Mouse (Mus musculus): ENCODE data around the gene Soga3. TPM values are rescaled to one million over a fixed set of nuclear protein-coding genes. Genes with fewer than 3 reads are reported as not detected.

Gene Soga3
- polyA plus RNA-seq, 1 experiment from 2014 or later: 0.64 TPM

DNA sequence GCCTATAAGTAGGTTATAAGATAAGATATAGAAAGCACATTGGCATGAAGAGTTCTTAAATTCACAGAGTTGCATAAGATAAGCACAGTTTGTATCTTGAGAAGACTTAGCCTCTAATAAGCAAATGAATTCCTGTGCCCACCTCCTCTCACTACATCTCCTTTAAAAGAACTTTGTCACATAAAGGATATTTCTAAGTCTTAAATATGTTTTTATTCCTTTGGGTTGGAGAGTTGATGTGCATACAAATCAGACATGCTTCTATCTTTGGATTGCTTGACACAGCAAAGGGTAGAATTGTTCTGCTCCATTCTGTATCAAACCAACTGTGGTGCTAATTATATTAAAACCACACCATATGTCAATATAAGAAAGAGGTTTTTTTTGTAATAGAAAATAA is 50.1 kb downstream of the Soga3 start:
- Histone ChIP-seq H3K4me3 (ENCODE audit: low read depth, low read length) (no peak overlapping the region), H3K4me2 (no peak overlapping the region), H3K4me1 (replicated peaks; ENCODE audit: control insufficient read depth, insufficient read depth, low read length) (no peaks in the 10 kb centered on the region), H3K9ac (ENCODE audit: low read depth, low read length) (no peak overlapping the region), H3K9me3 (ENCODE audit: control insufficient read depth, low read length) (no peaks in the 10 kb centered on the region), H3K36me3 (ENCODE audit: control insufficient read depth, insufficient read depth, low read length) (no peaks in the 10 kb centered on the region), H3K27ac (ENCODE audit: low read depth, low read length) (no peak overlapping the region), H3K27me3 (replicated peaks; ENCODE audit: control insufficient read depth, insufficient read depth, low read length) (no peaks in the 10 kb centered on the region)
- no peak for DNase-seq (ENCODE audit: low spot score)
- no peak for ATAC-seq (replicated peaks; ENCODE audit: low FRiP score)

DNA sequence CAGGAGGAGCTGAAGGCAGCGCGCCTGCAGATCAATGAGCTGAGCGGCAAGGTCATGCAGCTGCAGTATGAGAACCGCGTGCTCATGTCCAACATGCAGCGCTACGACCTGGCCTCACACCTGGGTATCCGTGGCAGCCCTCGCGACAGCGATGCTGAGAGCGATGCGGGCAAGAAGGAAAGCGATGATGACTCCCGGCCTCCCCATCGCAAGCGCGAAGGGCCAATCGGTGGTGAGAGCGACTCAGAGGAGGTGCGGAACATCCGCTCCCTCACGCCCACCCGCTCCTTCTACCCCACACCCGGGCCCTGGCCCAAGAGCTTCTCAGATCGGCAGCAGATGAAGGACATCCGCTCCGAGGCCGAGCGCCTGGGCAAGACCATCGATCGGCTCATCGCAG is 53.2 kb downstream of the Soga3 start:
- Histone ChIP-seq H3K4me3 (ENCODE audit: low read depth, low read length) (no peak overlapping the region), H3K36me3 (ENCODE audit: control insufficient read depth, insufficient read depth, low read length) (no peaks in the 10 kb centered on the region), H3K4me1 (replicated peaks; ENCODE audit: control insufficient read depth, insufficient read depth, low read length) (no peaks in the 10 kb centered on the region), H3K27me3 (replicated peaks; ENCODE audit: control insufficient read depth, insufficient read depth, low read length) (no peaks in the 10 kb centered on the region), H3K4me2 (no peak overlapping the region), H3K9me3 (ENCODE audit: control insufficient read depth, low read length) (no peaks in the 10 kb centered on the region), H3K9ac (ENCODE audit: low read depth, low read length) (no peak overlapping the region), H3K27ac (ENCODE audit: low read depth, low read length) (no peak overlapping the region)
- DNase-seq (ENCODE audit: low spot score) (no peak), ATAC-seq (replicated peaks; ENCODE audit: low FRiP score) (no peak)
- 95% methylated on average over 33 of the region's 33 CpGs for WGBS

DNA sequence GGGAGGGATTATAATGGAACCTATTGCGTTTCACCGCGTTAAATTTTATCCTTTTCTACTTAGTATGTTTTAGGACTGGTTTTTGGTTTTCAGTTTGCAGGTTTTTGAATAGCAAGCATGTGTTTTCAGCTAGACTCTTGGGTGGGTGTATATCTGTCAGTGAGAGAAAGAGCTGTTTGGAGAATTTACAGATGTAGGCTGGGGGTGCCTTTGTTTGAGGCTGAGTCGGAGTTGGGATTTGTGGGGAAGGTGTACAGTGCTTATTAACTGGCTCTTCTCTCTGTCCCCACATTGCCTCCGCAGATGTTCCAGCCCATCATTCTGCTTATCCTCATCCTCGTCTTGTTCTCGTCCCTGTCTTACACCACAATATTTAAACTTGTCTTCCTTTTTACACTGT is 55.0 kb downstream of the Soga3 start, which contains the start of gene Gm49353:
TSS of gene Gm49353 (plus strand) at position 313 of the 400 bp plus-strand sequence.
- Histone ChIP-seq H3K9ac (ENCODE audit: low read depth, low read length) (no peak within 1 kb of the TSS), H3K4me2 (no peak within 1 kb of the TSS), H3K27me3 (replicated peaks; ENCODE audit: control insufficient read depth, insufficient read depth, low read length) (no peaks in the 10 kb centered on the region), H3K27ac (ENCODE audit: low read depth, low read length) (no peak within 1 kb of the TSS), H3K9me3 (ENCODE audit: control insufficient read depth, low read length) (no peaks in the 10 kb centered on the region), H3K4me1 (replicated peaks; ENCODE audit: control insufficient read depth, insufficient read depth, low read length) (no peaks in the 10 kb centered on the region), H3K36me3 (ENCODE audit: control insufficient read depth, insufficient read depth, low read length) (no peaks in the 10 kb centered on the region), H3K4me3 (ENCODE audit: low read depth, low read length) (no peak within 1 kb of the TSS)
- no peak for DNase-seq (ENCODE audit: low spot score)
- ATAC-seq (replicated peaks; ENCODE audit: low FRiP score): no peak
- 81% methylated on average over 7 of the region's 7 CpGs for WGBS

DNA sequence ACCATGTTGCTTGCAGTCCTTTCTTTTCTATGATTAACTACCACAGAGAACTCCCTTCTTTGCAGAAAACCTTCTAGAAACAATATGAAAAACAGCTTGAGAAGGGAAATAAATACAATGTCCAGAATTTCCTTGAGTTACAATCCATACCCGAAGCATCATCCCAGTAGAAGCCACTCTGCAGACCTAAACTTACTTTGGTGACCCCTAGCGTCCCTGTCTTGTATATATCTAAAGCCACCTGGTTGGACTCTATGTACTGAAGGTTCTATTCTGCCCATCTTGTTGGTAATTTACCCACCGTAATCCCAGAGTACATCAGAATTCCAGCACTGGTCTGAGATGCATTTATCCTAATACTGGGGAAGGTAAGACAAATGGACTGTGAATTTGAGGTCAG is 56.2 kb downstream of the Soga3 start:
- H3K36me3 ChIP-seq (ENCODE audit: control insufficient read depth, insufficient read depth, low read length): no peaks in the 10 kb centered on the region
- no peak overlapping the region for H3K4me3 ChIP-seq (ENCODE audit: low read depth, low read length)
- H3K4me2 ChIP-seq: no peak overlapping the region
- no peaks in the 10 kb centered on the region for H3K27me3 ChIP-seq (replicated peaks; ENCODE audit: control insufficient read depth, insufficient read depth, low read length)
- no peak overlapping the region for H3K9ac ChIP-seq (ENCODE audit: low read depth, low read length)
- DNase-seq (ENCODE audit: low spot score) (no peak), ATAC-seq (replicated peaks; ENCODE audit: low FRiP score) (no peak)
- no peaks in the 10 kb centered on the region for H3K9me3 ChIP-seq (ENCODE audit: control insufficient read depth, low read length)
- H3K4me1 ChIP-seq (replicated peaks; ENCODE audit: control insufficient read depth, insufficient read depth, low read length): no peaks in the 10 kb centered on the region
- WGBS: 70% methylated on average over 3 of the region's 3 CpGs
- no peak overlapping the region for H3K27ac ChIP-seq (ENCODE audit: low read depth, low read length)

DNA sequence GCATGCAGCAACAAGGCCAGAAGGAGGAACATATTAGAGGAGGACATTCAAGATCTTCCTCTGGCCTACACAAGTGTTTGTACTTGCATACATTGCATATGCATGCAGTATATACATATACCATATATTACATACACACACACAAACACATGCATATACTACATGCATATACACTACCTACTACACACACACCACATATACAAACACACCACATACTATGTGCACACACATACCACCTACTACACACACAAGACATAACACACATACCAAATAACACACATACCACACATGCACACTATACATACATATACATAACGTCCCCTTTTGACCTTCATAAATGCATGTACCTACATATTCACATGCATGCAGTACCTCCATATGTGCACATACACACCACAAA is 57.0 kb downstream of the Soga3 start:
- DNase-seq (ENCODE audit: low spot score) (no peak), ATAC-seq (replicated peaks; ENCODE audit: low FRiP score) (no peak)
- no peaks in the 10 kb centered on the region for H3K4me1 ChIP-seq (replicated peaks; ENCODE audit: control insufficient read depth, insufficient read depth, low read length)
- H3K27ac ChIP-seq (ENCODE audit: low read depth, low read length): no peak overlapping the region
- H3K9ac ChIP-seq (ENCODE audit: low read depth, low read length): no peak overlapping the region
- H3K27me3 ChIP-seq (replicated peaks; ENCODE audit: control insufficient read depth, insufficient read depth, low read length): no peaks in the 10 kb centered on the region
- H3K36me3 ChIP-seq (ENCODE audit: control insufficient read depth, insufficient read depth, low read length): no peaks in the 10 kb centered on the region
- H3K4me3 ChIP-seq (ENCODE audit: low read depth, low read length): no peak overlapping the region
- no peaks in the 10 kb centered on the region for H3K9me3 ChIP-seq (ENCODE audit: control insufficient read depth, low read length)
- no peak overlapping the region for H3K4me2 ChIP-seq
- 70% methylated on average over 1 of the region's 1 CpGs for WGBS

DNA sequence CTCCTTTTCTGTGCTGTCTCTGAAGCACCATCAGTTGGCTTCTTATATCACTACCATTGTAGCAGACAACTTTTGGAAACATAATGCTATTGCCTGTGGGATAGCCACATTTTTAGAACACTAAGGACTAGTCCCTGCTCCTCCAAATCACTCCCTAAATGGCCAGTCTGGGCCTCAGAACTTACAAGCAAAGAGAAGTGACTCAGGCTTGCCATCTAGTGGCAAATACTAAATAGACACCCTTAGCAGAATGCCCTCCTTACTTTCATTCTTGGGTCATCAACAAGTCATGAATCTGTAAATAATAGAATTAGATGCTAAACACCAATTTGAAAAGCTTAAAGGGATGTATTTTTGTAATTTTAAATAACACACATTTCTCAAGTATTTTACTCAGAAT is 63.1 kb downstream of the Soga3 start:
- H3K4me2 ChIP-seq: no peak overlapping the region
- ATAC-seq (replicated peaks; ENCODE audit: low FRiP score) (peak; percentile 43; the same call in 1 of the 2 replicates), DNase-seq (ENCODE audit: low spot score) (no peak)
- no peaks in the 10 kb centered on the region for H3K4me1 ChIP-seq (replicated peaks; ENCODE audit: control insufficient read depth, insufficient read depth, low read length)
- no peak overlapping the region for H3K4me3 ChIP-seq (ENCODE audit: low read depth, low read length)
- H3K36me3 ChIP-seq (ENCODE audit: control insufficient read depth, insufficient read depth, low read length): no peaks in the 10 kb centered on the region
- no peaks in the 10 kb centered on the region for H3K27me3 ChIP-seq (replicated peaks; ENCODE audit: control insufficient read depth, insufficient read depth, low read length)
- H3K9me3 ChIP-seq (ENCODE audit: control insufficient read depth, low read length): no peaks in the 10 kb centered on the region
- H3K27ac ChIP-seq (ENCODE audit: low read depth, low read length): no peak overlapping the region
- H3K9ac ChIP-seq (ENCODE audit: low read depth, low read length): no peak overlapping the region

DNA sequence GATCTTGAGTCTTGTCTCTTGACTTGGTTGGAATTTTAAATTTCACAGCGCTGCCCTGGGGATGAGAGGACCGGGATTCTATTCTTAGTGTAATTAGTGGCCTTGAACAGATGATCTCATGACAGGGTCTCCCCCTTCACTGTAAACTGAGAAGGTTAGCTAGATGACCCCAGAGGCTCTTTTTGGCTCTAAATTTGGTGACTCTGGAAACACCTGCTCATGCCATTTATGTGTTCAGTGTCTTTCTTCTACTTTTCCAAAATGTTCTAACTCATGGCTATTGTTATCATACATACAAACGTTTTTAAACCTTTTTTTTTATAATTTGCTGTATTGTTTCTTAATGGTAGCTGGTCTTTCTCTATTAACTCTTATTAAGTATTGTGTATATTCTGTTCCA is 65.1 kb downstream of the Soga3 start:
- Histone ChIP-seq H3K27ac (ENCODE audit: low read depth, low read length) (no peak overlapping the region), H3K27me3 (replicated peaks; ENCODE audit: control insufficient read depth, insufficient read depth, low read length) (no peaks in the 10 kb centered on the region), H3K4me2 (no peak overlapping the region), H3K9me3 (ENCODE audit: control insufficient read depth, low read length) (no peaks in the 10 kb centered on the region), H3K4me3 (ENCODE audit: low read depth, low read length) (no peak overlapping the region), H3K36me3 (ENCODE audit: control insufficient read depth, insufficient read depth, low read length) (no peaks in the 10 kb centered on the region), H3K9ac (ENCODE audit: low read depth, low read length) (no peak overlapping the region), H3K4me1 (replicated peaks; ENCODE audit: control insufficient read depth, insufficient read depth, low read length) (no peaks in the 10 kb centered on the region)
- ATAC-seq (replicated peaks; ENCODE audit: low FRiP score): no peak
- DNase-seq (ENCODE audit: low spot score): no peak
- WGBS: 45% methylated on average over 3 of the region's 3 CpGs

DNA sequence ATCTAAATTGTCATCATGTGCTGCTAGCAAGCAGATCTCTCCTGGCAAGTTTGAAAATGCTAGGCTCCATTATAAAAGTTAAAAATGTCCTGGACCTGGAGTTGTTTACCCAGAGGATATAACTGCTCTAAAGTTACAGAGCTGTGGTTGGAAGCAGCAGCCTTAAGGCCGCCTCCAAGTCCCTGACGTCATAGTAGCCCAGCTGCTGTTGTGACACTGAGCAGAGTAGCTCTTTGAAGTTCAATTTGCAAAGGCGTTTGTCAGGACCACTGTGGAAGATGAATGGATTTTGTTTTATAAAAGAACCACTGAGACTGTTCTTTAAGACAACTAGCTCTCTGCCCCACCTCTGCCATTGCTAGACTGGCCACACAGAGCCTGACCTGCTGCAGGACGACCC is 67.8 kb downstream of the Soga3 start, which contains the start of gene 9330159F19Rik:
TSS of gene 9330159F19Rik (plus strand) at position 154 of the 400 bp plus-strand sequence.
- no peak within 1 kb of the TSS for H3K4me2 ChIP-seq

DNA sequence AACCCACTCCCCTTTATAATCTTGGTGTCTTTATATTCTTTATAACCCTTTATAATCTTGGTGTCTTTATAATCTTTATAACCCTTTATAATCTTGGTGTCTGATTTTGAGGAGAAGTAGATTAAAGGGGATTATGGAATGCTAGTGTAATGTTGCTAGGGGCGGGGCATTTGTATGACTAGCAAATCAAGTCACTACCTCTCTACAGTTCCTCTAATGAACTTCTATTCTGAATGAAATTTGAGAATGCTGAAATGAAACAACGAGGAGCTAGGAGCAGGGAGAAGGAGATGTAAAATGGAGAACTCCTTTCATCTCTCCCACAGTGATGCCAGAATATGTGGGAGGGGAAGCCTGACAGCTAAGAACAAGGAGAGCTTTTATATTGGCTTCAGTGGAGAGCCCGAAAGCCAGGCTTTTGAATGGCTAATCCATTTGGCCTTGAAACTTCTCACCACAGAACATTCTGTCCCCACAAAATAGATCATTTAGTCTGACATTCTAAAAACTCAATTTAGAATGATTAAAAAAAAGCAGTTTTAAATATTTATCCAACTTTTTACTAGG is 70.0 kb downstream of the Soga3 start:
- Histone ChIP-seq H3K4me3 (ENCODE audit: low read depth, low read length) (no peak overlapping the region), H3K4me1 (replicated peaks; ENCODE audit: control insufficient read depth, insufficient read depth, low read length) (no peaks in the 10 kb centered on the region), H3K4me2 (no peak overlapping the region), H3K27ac (ENCODE audit: low read depth, low read length) (no peak overlapping the region), H3K27me3 (replicated peaks; ENCODE audit: control insufficient read depth, insufficient read depth, low read length) (no peaks in the 10 kb centered on the region), H3K36me3 (ENCODE audit: control insufficient read depth, insufficient read depth, low read length) (no peaks in the 10 kb centered on the region), H3K9me3 (ENCODE audit: control insufficient read depth, low read length) (no peaks in the 10 kb centered on the region), H3K9ac (ENCODE audit: low read depth, low read length) (no peak overlapping the region)
- ATAC-seq (replicated peaks; ENCODE audit: low FRiP score) (no peak), DNase-seq (ENCODE audit: low spot score) (no peak)
- 65% methylated on average over 3 of the region's 3 CpGs for WGBS

More for the DNA sequence above, 67.8 kb downstream of the Soga3 start, which contains the start of gene 9330159F19Rik:
- H3K4me3 ChIP-seq (ENCODE audit: low read depth, low read length): no peak within 1 kb of the TSS
- WGBS: 18% methylated on average over 4 of the region's 4 CpGs
- no peaks in the 10 kb centered on the region for H3K36me3 ChIP-seq (ENCODE audit: control insufficient read depth, insufficient read depth, low read length)
- H3K4me1 ChIP-seq (replicated peaks; ENCODE audit: control insufficient read depth, insufficient read depth, low read length): no peaks in the 10 kb centered on the region
- H3K9me3 ChIP-seq (ENCODE audit: control insufficient read depth, low read length): no peaks in the 10 kb centered on the region
- no peak for DNase-seq (ENCODE audit: low spot score)
- H3K9ac ChIP-seq (ENCODE audit: low read depth, low read length): no peak within 1 kb of the TSS
- ATAC-seq (replicated peaks; ENCODE audit: low FRiP score): 0 out of 2 replicates have a peak, but pooled peaks have one; percentile 53
- H3K27ac ChIP-seq (ENCODE audit: low read depth, low read length): no peak within 1 kb of the TSS
- no peaks in the 10 kb centered on the region for H3K27me3 ChIP-seq (replicated peaks; ENCODE audit: control insufficient read depth, insufficient read depth, low read length)

All from liver, embryonic 11.5 days (tissue).